Mouse (Mus musculus): ENCODE data around the gene Praf2.
A peak's percentile ranks its signal among the peaks of the same experiment; 100 is the strongest.
"Not testable (repeated sequence)": the region's sequence is repeated elsewhere in the genome, so short reads cannot be mapped to it uniquely, and the experiment has no call there.

The Praf2 gene

GRCm38 (mm10) chrX:7739336-7740081, 11.3 kb downstream of the Praf2 start:
- no peak for DNase-seq (ENCODE audit: low read depth, low spot score)

DNA sequence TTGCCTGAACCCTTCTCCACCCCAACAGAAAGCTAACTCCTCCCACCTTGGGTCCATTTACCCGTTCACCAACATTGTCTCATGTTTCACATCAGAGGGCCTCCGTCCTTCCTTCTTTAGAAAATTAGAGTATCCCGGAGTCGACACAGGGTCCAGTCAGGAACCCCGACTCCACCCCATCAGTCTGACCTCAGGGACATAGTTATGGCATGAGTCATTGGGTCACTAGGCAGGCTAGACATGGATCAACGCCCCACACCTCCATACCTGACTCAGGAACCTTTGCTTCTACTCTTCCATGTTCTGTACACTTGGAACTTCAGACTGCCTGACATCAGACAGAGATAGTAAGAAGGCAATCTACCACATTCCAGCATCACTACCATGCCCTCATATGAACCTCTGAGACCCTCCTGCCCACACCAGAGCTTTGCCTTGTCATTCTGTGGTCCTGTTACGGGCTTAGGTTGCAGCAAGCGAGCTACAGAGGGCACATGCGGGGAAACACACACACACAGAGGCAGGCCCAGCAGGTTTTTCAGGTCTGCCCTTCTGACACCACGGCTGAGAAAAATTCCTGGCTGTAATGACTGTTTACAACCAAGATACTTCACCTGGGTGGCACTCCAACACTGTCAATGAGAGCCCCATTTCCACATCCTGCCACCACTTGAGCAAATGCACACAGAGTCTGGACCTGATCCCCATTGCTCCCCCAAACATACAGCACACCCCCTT, 12.0 kb downstream of the Praf2 start:
- DNase-seq (ENCODE audit: low read depth, low spot score): no peak

DNA sequence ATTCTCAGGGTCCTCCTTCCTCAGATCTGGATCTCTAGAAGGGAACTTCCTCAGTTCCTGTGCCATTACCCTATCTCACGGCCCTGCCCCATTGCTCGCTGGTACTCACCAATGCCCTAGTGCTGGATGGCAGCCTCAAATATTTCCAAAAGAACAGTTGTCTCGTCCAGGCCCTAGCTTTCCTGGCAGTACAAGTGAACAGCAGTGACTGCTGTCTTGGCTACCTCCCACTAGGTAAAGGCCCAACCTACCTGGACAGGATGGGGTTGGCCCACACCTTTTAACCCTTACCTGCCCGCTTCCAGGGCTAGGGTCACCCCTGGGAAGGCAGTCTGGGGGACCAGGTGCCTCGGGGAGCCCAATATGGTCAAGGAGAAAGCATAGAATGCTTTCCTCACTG, 12.9 kb downstream of the Praf2 start:
- DNase-seq (ENCODE audit: low read depth, low spot score): no peak

DNA sequence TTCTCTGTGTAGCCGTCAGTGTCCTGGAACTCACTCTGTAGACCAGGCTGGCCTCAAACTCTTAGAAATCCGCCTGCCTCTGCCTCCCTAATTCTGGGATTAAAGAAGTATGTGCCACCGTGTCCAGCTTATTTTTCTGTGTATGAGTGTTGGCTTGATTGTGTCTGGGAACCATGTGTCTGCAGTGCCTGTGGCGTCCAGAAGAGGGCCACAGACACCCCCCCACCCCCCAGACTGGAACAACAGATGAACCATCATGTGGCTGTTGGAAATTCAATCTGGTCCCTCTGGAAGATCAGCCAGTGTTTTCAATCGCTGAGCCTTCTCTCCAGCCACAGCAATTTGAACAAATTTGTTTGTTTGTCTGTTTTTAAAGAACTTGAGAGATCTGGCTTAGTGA, 15.2 kb downstream of the Praf2 start:
- DNase-seq (ENCODE audit: low read depth, low spot score): no peak

DNA sequence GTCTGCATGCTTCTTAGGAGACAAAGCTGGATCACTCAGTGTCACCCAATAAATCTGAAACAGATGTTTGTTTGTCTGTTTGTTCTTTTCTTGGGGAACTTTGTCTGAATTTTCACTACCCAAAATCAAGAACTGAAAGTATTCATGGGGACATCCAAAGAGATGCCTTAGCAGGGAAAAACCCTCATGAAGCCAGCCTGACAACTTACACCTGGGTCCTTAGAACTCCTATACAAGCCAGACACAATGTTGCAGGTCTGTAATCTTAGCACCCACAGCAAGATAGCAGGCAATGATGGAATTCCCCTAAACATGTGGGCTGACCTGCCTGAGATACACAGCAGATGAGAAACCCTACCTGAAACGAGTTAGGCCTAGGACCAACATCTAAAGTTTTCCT, 16.7 kb downstream of the Praf2 start:
- no peak for DNase-seq (ENCODE audit: low read depth, low spot score)

DNA sequence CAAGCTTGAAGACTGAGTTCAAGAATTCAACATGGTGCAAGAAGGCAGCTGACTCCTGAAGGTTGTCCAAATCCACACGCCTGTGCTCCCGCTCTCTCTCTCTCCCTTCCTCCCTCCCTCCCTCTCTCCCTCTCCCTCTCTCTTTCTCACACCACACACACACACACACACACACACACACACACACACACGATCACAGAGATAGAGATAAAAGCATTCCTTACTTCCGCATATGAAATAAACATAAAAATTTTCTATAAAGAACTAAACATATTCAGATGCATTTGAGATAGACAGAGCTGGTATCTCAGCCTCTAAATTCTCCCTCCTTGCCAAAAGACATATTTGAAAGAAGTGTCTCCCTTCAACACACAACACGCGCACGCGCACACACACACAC, 17.2 kb downstream of the Praf2 start:
- no peak for DNase-seq (ENCODE audit: low read depth, low spot score)

DNA sequence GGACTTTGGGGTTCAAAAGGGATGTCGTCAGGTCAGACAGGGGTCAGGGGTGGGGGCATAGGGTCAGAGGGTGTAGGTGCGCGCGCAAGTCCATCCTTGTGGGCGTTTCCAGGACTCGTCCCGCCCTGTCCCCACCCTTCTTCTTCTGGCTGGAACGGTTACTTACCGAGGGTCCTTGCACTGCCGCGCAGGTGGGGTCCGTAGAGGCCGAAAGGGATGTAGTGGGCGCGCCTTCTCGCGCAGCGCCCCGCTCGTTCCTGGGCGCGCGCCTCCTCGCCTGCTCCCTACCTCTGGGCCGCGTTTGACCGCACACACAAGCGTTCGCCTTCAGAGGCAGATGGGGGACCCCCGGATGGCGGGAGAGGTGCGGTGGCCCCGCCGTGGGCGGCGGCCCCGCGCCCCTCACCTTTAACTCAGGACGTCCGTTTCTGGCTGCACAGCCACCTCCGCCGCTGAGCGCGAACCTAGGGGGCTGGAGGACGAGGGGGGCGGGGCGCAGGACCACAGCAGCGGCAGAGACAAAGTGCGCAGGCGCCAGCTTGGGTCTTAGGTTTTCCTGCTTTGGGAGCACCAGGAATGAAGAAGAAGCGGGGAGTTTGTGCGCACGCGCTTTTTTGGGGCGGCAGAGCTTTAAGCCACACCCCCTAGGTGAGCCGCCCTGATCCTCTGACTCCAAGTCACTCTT, 22.3 kb downstream of the Praf2 start, which contains the start of gene Ccdc120:
TSS of gene Ccdc120 (minus strand) at position 474 of the 685 bp plus-strand sequence.
- DNase-seq (ENCODE audit: low read depth, low spot score): peak; percentile 78

DNA sequence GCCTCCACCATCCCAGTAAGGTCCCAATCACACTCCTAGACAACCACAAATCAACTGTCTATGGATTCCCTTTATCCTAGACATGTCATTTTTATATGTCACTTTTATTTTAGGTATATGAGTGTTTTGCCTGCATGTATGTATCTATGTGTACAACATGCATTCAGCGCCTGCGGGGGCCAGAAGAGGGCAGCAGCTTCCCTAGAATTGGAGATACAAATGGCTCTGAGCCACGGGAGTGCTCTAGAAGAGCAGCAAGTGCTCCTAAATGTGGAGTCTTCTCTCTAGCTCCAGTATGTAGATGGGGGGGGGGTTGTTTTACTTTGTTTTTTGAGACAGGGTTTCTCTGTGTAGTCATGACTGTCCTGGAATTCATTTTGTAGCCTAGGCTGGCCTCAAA, 25.4 kb downstream of the Praf2 start:
- DNase-seq (ENCODE audit: low read depth, low spot score): not testable (repeated sequence)

GRCm38 (mm10) chrX:7762137-7762920, 34.1 kb downstream of the Praf2 start, which contains the start of gene Tfe3:
Gene Tfe3, plus strand, starts transcription at chrX:7762560.
- peak; percentile 94 for DNase-seq (ENCODE audit: low read depth, low spot score)

DNA sequence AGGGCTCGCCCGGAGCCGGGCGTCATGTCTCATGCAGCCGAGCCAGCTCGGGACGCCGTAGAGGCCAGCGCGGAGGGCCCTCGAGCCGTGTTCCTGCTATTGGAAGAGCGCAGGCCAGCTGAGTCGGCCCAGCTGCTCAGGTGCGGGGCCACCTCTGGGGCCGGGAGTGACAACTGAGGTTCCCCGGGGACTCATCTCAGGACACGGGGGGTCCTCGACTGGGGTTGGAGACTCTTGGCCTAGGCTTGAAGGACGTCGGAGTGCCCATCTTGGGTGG, 34.6 kb downstream of the Praf2 start:
- no peak for DNase-seq (ENCODE audit: low read depth, low spot score)

GRCm38 (mm10) chrX:7763631-7764393, 35.6 kb downstream of the Praf2 start:
- no peak for DNase-seq (ENCODE audit: low read depth, low spot score)

- DNase-seq (ENCODE audit: low read depth, low spot score): no peak
Measured at GRCm38 (mm10) chrX:7764657-7765280, 36.5 kb downstream of the Praf2 start.

- no peak for DNase-seq (ENCODE audit: low read depth, low spot score)
Measured at GRCm38 (mm10) chrX:7765281-7765670, 37.0 kb downstream of the Praf2 start.

- DNase-seq (ENCODE audit: low read depth, low spot score): no peak
Measured at GRCm38 (mm10) chrX:7765764-7766163, 37.5 kb downstream of the Praf2 start.

DNA sequence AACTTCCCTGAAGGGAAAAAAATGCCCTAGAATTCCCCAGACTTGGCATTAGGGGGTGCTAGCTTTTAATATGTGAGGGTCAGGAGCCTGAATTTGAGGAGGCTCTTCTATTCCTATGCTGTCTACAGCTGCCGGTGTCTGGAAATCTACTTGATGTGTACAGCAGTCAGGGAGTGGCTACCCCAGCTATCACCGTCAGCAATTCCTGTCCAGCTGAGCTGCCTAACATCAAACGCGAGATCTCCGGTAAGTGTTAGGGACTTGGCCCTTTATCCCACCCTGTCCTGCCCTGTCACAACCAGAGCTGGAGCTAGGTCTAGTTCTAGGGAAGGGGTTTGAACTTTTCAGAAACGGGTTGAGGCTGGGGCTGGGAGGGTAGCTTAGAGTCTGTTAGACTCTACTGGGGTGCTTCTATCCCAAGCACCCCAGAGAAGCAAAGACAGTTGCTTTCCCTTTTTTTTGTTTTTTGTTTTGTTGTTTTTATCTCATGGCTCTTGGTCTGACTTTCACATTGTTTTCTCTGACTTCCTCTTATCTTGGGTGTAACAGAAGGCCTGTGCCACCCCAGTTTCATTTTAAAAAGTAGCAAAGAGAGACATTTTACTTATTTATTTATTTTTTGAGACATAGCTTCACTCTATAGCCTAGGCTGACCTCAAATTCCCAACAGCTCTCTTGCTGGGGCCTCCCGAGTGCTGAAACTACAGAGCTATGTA, 41.2 kb downstream of the Praf2 start:
- DNase-seq (ENCODE audit: low read depth, low spot score): no peak

- DNase-seq (ENCODE audit: low read depth, low spot score): no peak
Measured at GRCm38 (mm10) chrX:7772766-7773165, 44.5 kb downstream of the Praf2 start.

DNA sequence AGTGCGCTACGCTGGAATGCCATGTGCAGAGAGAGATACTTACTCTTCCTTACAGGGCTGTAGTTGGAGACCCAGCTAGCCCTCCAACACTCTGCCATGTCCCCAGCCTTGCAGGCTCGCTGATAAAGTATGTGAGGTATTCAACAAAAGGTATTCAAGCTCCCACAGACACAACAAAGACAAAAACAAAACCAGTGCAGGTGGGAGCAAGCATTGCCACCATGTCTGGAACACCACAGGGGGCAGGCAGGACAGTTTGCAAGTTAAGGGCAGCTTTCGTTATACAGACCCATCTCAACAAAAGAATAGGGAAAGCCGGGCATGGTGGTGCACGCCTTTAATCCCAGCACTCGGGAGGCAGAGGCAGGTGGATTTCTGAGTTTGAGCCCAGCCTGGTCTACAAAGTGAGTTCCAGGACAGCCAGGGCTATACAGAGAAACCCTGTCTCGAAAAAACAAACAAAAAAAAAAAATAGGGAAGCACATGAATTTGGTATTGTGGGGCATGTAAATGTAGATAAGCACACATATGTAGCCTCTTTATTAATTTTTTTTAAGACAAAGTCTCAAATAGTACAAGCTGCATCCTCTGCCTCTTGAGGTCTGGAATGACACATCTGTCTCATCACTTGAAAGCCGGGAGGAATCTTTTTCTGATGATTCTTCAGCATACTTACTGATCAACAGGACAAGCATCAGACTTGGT, 47.4 kb downstream of the Praf2 start:
- DNase-seq (ENCODE audit: low read depth, low spot score): no peak

- DNase-seq (ENCODE audit: low read depth, low spot score): no peak
Measured at GRCm38 (mm10) chrX:7776329-7777082, 48.3 kb downstream of the Praf2 start.

All from telencephalon, adult 2 months (tissue).